Mouse (Mus musculus) cerebellum, adult 2 months (tissue): ENCODE measurements at regions not wholly inside any gene's neighbourhood (a gene's known extent, or its start where the extent isn't known, plus 50 kb on each side); places are given as distances from the start of the nearest gene placed in this dataset.
"Not testable (repeated sequence)": the region's sequence is repeated elsewhere in the genome, so short reads cannot be mapped to it uniquely, and the experiment has no call there.

Source experiments
- DNase-seq, 2 experiments: peaks; one replicate each; pipeline ENCODE4 v3.0.0; 2021
- H3K27ac ChIP-seq: fragments of 200-500 bp; 2 replicates; pipeline ENCODE4 v1.5.1; 2012; ENCODE audit warnings: low read length, control low read depth, inconsistent platforms; ENCODE audit not compliant: insufficient read depth
- H3K27me3 ChIP-seq: fragments of 200-500 bp; 2 replicates; pipeline ENCODE4 v1.6.1; 2012; ENCODE audit warnings: inconsistent platforms, mild to moderate bottlenecking, low read length, moderate library complexity; ENCODE audit not compliant: control insufficient read depth, insufficient read depth
- H3K4me1 ChIP-seq: fragments of 200-500 bp; 2 replicates; pipeline ENCODE4 v1.6.1; 2011; ENCODE audit warnings: low read length; ENCODE audit not compliant: control insufficient read depth, insufficient read depth
- H3K4me3 ChIP-seq: fragments of 200-500 bp; replicated peaks from 2 replicates; pipeline ENCODE3; 2011; ENCODE audit warnings: mild to moderate bottlenecking, low read depth, low read length, control low read depth; ENCODE audit not compliant: insufficient read depth
- CTCF ChIP-seq: fragments of 200-500 bp; IDR thresholded peaks from 2 replicates; pipeline ENCODE4 v1.5.1; 2011; ENCODE audit warnings: low read depth, mild to moderate bottlenecking, control low read depth, low read length, moderate library complexity, borderline replicate concordance; ENCODE audit not compliant: insufficient read depth
- POLR2A ChIP-seq: fragments of 200-500 bp; IDR thresholded peaks from 2 replicates; pipeline ENCODE4 v1.6.1; 2011; ENCODE audit warnings: low read length, control low read depth, borderline replicate concordance; ENCODE audit not compliant: insufficient read depth
- WGBS: fragments of 180-500 bp; shearing (Covaris S2); methylation state at CpG from one replicate; pipeline ENCODE4 v1.1.7; 2018; 5-methylcytosine and 5-hydroxymethylcytosine counted together

DNA sequence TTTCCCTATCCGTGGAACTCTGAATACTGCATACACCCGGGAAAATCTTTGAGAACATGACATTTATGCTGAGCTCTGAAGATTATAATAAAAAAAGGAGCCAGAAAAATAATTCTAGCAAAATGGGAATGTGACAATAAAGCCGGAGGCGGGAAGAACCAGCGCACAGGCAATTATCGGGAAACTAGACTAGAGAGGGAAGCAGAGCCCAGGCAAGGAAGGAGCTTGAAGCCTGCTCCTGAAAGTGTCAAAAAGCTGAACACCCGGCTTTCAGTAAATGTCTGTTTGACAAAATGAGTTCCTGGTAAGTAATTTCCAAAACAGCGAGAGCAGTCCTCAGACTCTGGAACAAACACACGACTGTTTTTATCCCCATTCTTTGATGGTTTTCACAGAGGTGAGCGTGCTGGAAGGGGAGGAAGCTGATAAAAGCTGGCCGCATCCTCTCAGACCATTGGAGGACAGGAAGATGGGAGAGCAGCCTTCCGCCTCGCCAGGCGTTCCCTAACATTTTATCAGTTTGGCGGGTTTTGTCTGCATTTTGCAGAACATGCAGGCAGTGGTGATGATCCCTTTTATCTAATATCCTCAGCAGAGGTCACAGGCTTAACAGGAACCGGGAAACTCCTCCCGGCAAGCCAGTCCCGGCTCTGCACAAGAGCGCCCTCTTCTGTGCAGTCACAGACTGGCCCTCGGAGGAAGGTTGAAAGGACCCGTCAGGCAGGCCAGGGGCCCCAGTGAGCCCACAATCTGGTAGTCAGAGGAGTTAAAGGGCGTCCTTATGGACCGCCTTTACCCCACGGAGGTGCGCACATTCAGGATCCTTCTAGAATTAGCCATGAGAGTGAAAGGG, 201.3 kb upstream of the 1700056E22Rik start:
- no peak for TF ChIP-seq POLR2A
- TF ChIP-seq CTCF = peak; percentile 84
- DNase-seq = peak; percentile 64 to 74
- Histone ChIP-seq H3K4me1 (no peaks in the 10 kb centered on the region), H3K4me3 (peak overlapping the region; percentile 54), H3K27me3 (no peaks in the 10 kb centered on the region), H3K27ac (no peak overlapping the region)
- WGBS = 24% methylated on average over 25 of the region's 25 CpGs

DNA sequence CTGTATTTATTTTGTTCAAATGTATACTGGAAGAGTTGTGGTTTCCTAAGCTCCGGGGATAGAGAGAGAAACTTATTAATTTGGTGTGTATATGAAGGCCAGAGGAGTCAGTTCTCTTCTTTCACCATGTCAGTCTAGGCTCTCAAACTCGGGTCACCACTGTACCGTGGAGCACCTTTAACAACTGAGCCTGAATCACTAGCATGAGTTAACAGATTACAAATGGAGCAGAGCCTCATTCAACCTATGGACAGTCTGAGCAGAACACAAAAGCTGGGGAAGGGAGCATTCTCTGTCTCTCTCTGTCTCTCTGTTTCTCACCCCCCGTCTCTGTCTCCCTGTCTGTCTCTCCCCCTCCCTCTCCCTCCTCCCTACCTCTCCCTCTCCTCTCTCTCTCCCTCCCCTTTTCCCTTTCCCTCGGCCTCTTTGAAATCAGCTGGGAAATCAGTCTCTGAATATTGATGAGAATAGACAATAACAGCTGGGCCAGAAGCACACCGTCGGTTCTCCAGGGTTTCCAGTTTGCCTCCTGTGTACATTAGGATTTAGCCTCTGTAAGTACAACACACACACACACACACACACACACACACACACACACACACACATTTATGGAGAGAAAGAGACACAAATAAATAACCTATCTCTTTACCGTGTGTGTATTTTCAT, 200.4 kb upstream of the 1700056E22Rik start:
- DNase-seq = no peak
- WGBS = 75% methylated on average over 8 of the region's 8 CpGs
- no peak overlapping the region for H3K27ac ChIP-seq
- H3K27me3 ChIP-seq = no peaks in the 10 kb centered on the region
- no peak overlapping the region for H3K4me3 ChIP-seq
- no peak for TF ChIP-seq POLR2A
- TF ChIP-seq CTCF = no peak
- H3K4me1 ChIP-seq = no peaks in the 10 kb centered on the region

GRCm38 (mm10) chr1:184233741-184234255, 199.7 kb upstream of the 1700056E22Rik start:
- Histone ChIP-seq H3K27ac (no peak overlapping the region), H3K4me1 (no peaks in the 10 kb centered on the region), H3K27me3 (no peaks in the 10 kb centered on the region), H3K4me3 (no peak overlapping the region)
- 66% methylated on average over 5 of the region's 5 CpGs for WGBS
- no peak for TF ChIP-seq POLR2A
- TF ChIP-seq CTCF = no peak
- peak in 1 of 2 experiments; percentile 19 for DNase-seq

DNA sequence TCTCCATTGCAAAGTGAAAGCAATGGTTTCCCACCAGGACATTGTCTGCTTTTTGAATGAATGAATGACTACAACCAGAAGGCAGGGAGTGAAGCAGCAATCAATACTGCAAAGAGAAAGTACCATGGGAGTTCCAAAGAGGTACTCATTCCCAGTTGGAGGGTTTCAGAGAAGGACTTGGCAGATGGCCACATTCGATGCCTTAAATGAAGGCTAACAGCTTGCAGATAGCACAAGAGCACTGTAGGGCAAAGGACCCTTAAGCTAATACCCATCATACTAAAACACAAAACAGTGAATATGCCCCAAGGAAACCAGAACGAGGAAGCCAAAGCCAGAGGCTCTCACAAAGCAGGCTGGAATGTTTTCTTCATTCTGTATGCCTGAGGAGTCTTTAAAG, 188.2 kb upstream of the 1700056E22Rik start:
- no peaks in the 10 kb centered on the region for H3K27me3 ChIP-seq
- no peak overlapping the region for H3K27ac ChIP-seq
- no peaks in the 10 kb centered on the region for H3K4me1 ChIP-seq
- no peak for DNase-seq
- H3K4me3 ChIP-seq = no peak overlapping the region
- 24% methylated on average over 2 of the region's 2 CpGs for WGBS
- TF ChIP-seq POLR2A (no peak), CTCF (no peak)

GRCm38 (mm10) chr1:184221792-184222191, 187.7 kb upstream of the 1700056E22Rik start:
- TF ChIP-seq CTCF (no peak), POLR2A (no peak)
- DNase-seq = no peak
- H3K27ac ChIP-seq = no peak overlapping the region
- H3K4me3 ChIP-seq = no peak overlapping the region
- H3K27me3 ChIP-seq = no peaks in the 10 kb centered on the region
- 69% methylated on average over 3 of the region's 3 CpGs for WGBS
- H3K4me1 ChIP-seq = no peaks in the 10 kb centered on the region

DNA sequence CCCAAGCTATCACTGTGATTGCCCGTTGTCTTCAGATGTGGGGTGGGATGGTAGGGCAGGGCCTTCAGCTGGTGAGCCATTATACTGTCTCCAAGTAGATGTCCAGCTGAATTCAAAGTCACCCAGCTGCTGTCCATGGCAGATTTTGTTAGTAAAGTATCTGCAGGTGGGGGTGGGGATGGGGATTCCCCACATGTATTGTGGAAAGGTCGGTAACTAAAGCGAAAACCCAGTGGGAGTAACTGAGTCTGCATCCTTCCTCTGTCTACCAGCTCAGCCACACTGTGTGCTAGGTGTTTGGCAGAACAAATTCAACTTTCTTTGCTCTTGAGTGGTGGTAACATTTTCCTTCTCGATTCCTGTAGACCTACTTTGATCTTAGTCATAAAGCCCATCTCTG, 163.2 kb upstream of the 1700056E22Rik start:
- Histone ChIP-seq H3K4me1 (no peaks in the 10 kb centered on the region), H3K4me3 (no peak overlapping the region), H3K27ac (no peak overlapping the region), H3K27me3 (no peaks in the 10 kb centered on the region)
- TF ChIP-seq POLR2A (no peak), CTCF (no peak)
- 87% methylated on average over 4 of the region's 4 CpGs for WGBS
- no peak for DNase-seq

DNA sequence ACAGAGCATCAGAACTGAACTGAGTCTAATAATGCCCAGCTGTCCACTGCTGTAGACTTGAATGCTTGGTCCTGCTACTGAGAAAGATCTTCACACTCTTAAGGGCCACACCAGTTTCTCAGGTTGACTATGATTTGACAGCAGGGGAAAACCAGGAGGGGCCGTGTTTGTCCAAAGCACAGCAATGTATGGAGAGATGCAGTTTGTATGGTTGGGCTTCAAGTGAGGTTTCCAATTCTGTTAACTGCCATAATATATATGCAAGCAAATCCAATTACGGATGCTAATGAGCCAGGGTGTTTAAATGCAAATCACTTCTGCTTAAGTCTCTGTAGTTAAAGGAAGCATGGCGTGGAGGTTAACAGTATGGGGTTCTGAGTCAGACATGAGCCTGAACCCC, 157.2 kb upstream of the 1700056E22Rik start:
- DNase-seq = no peak
- Histone ChIP-seq H3K4me1 (no peaks in the 10 kb centered on the region), H3K4me3 (no peak overlapping the region), H3K27ac (no peak overlapping the region), H3K27me3 (no peaks in the 10 kb centered on the region)
- 65% methylated on average over 3 of the region's 3 CpGs for WGBS
- TF ChIP-seq CTCF (no peak), POLR2A (no peak)

DNA sequence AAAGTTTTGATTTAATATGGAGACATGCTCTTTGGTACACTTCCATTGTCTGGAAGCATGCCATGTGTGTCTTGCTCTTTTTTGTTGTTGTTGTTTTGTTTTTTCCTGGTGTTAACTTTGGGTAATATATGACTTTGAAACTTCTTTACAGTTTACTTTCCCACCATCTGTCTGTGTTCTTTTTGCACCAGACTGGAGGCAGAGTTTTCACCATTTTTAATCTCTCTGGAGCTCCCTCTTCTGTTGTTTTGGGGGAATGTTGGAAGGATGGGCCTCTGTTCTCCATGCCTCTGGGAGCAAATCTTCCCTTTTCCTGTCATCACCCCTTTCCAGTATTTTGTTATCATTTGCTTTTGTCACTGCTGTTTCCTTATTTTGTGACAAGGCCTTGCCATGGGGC, 153.5 kb upstream of the 1700056E22Rik start:
- no peak overlapping the region for H3K27ac ChIP-seq
- no peak for TF ChIP-seq POLR2A
- TF ChIP-seq CTCF = no peak
- H3K4me3 ChIP-seq = no peak overlapping the region
- no peak for DNase-seq
- no peaks in the 10 kb centered on the region for H3K27me3 ChIP-seq
- no peaks in the 10 kb centered on the region for H3K4me1 ChIP-seq

- H3K4me3 ChIP-seq = no peak overlapping the region
- DNase-seq = no peak
- WGBS = 87% methylated on average over 4 of the region's 4 CpGs
- no peaks in the 10 kb centered on the region for H3K4me1 ChIP-seq
- no peak overlapping the region for H3K27ac ChIP-seq
- H3K27me3 ChIP-seq = no peaks in the 10 kb centered on the region
- no peak for TF ChIP-seq POLR2A
These were observed 148.1 kb upstream of the 1700056E22Rik start for GRCm38 (mm10) chr1:184182163-184182562.

DNA sequence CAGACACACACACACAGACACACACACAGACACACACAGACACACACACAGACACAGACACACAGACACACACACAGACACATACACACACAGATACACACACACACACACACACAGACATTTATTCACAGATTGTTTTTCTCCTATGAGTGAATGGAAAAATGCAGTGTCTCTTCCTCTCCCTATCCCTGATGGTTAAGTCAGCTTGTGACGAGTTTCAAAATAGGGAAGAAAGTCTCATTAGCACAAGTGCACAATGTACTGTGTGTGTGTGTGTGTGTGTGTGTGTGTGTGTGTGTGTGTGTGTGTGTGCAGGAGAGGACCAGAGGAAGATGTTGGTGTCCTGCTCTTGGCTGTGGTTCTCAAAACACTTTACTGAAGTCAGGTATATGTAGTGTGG, 140.3 kb upstream of the 1700056E22Rik start:
- H3K4me3 ChIP-seq, H3K27me3 ChIP-seq, H3K4me1 ChIP-seq, H3K27ac ChIP-seq, DNase-seq: not testable (repeated sequence)
- WGBS = 84% methylated on average over 1 of the region's 1 CpGs
